Mouse (Mus musculus): ENCODE results near the gene Fbxw7. TPM values are rescaled to one million over a fixed set of nuclear protein-coding genes. Genes with fewer than 3 reads are reported as not detected.

Fbxw7 gene
- total and polyA plus RNA-seq, 3 experiments, result 28.5 to 31.3 (median 29.8) TPM

DNA sequence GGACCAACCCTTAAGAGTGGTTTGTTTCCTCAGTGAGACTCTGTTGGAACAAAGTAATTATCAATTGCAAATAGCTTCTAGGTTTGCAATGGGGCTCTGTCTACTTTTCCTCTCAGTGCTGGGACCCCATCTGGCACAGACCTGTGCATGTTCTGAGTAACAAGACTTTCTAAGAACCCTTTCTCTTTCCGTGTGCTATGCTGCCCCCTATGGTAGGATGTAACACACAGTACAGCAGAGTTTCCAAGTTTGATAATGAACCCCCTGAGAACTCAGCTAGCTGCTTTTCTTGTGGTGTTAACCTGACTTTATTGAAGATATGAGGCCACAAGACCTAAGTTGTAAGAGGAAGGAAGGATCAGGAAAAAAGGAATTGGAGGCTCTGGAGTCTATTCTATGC, 91.5 kb downstream of the Fbxw7 start:
- H3K4me1 ChIP-seq (ENCODE audit: control insufficient read depth in 1 of 2, insufficient read depth in 2 of 2), result no peaks in the 10 kb centered on the region
- no peak overlapping the region for H3K4me3 ChIP-seq (replicated peaks in 1 of 3; ENCODE audit: low read depth in 2 of 3, low read length in 2 of 3, poor library complexity in 1 of 3)
- peaks cover 17 to 56% of the 10 kb centered on the region in 2 experiments for H3K36me3 ChIP-seq (replicated peaks in 1 of 2; ENCODE audit: control insufficient read depth in 1 of 2, insufficient read depth in 1 of 2, low read length in 1 of 2)
- dilution Hi-C loops (cut with MboI; ENCODE audit: extremely low pct_ligation_motif_present, extremely low pct_unique_long_range_greater_than_20kb, low sequenced_read_pairs) (no loop called here), in situ Hi-C loops (cut with MboI; ENCODE audit: low pct_ligation_motif_present, low pct_unique_long_range_greater_than_20kb, low sequenced_read_pairs) (no loop called here)
- no peak overlapping the region for H3K27ac ChIP-seq (ENCODE audit: insufficient read depth, low read depth)
- no peaks in the 10 kb centered on the region for H3K9me3 ChIP-seq (replicated peaks; ENCODE audit: low read length)
- DNase-seq (ENCODE audit: extremely low read depth), result peak; percentile 65
- TF ChIP-seq UBTF (IDR thresholded peaks at IDR 0.05; ENCODE audit: low read depth, low read length), result no peak
- peak; percentile 82 for TF ChIP-seq RAD21 (IDR thresholded peaks at IDR 0.05; ENCODE audit: low read depth, low read length)
- peak; percentile 35 to 79 for TF ChIP-seq CTCF (conservative IDR thresholded peaks at IDR 0.05 in 1 of 2, IDR thresholded peaks at IDR 0.05 in 1 of 2; ENCODE audit: low read depth in 2 of 2, low read length in 2 of 2)
- no peak for TF ChIP-seq ETS1 (conservative IDR thresholded peaks at IDR 0.05; ENCODE audit: low read depth, low read length)
- no peak for TF ChIP-seq E2F4 (IDR thresholded peaks at IDR 0.05; ENCODE audit: insufficient replicate concordance, low read depth, low read length)
- TF ChIP-seq SMC3 (IDR thresholded peaks at IDR 0.05; ENCODE audit: low read depth, low read length), result peak; percentile 61
- TF ChIP-seq MAX (IDR thresholded peaks at IDR 0.05; ENCODE audit: low read length), result no peak
- no peak for TF ChIP-seq JUN (IDR thresholded peaks at IDR 0.05; ENCODE audit: insufficient read depth, low read depth, low read length)
- no peak for TF ChIP-seq NRF1 (IDR thresholded peaks at IDR 0.05; ENCODE audit: low read depth, low read length)
- no peak for TF ChIP-seq CHD1 (IDR thresholded peaks at IDR 0.05; ENCODE audit: low read depth, low read length)
- TF ChIP-seq MAZ (IDR thresholded peaks at IDR 0.05; ENCODE audit: low read depth, low read length), result no peak
- no peak overlapping the region for H3K4me2 ChIP-seq (ENCODE audit: insufficient read depth, low read depth, poor library complexity, severe bottlenecking)
- peaks cover 12% of the 10 kb centered on the region for H3K79me2 ChIP-seq (replicated peaks; ENCODE audit: control insufficient read depth, extremely low read depth, insufficient read depth, poor library complexity, severe bottlenecking)
- H3K27me3 ChIP-seq (replicated peaks), result no peaks in the 10 kb centered on the region
- no peak overlapping the region for H3K9ac ChIP-seq (ENCODE audit: insufficient read depth, low read depth)

DNA sequence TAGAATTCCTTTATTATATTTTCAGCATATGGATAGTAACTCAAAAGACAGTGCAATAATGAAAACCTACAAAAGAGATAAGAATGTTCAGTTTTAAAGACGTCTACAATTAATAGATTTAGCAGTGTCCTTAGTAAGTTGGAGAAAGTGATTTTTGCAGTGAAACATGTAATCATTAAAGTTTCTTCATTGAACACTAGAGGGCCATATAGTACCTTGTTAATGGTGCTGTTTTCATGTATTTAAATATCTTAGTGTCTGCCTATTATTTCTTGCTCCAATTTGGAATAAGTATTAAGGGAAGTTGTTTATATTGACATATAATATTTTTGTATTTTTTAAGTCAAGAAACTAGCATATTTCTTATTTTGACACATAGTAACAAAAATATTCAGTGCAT, 99.2 kb downstream of the Fbxw7 start:
- no peak overlapping the region for H3K27ac ChIP-seq (ENCODE audit: insufficient read depth, low read depth)
- H3K4me2 ChIP-seq (ENCODE audit: insufficient read depth, low read depth, poor library complexity, severe bottlenecking), result no peak overlapping the region
- in situ Hi-C loops (cut with MboI; ENCODE audit: low pct_ligation_motif_present, low pct_unique_long_range_greater_than_20kb, low sequenced_read_pairs) (no loop called here), dilution Hi-C loops (cut with MboI; ENCODE audit: extremely low pct_ligation_motif_present, extremely low pct_unique_long_range_greater_than_20kb, low sequenced_read_pairs) (no loop called here)
- no peaks in the 10 kb centered on the region for H3K27me3 ChIP-seq (replicated peaks)
- H3K4me1 ChIP-seq (ENCODE audit: control insufficient read depth in 1 of 2, insufficient read depth in 2 of 2), result peaks cover 0 to 9% of the 10 kb centered on the region in 2 experiments; a peak in 2 of 4 replicates
- DNase-seq (ENCODE audit: extremely low read depth), result no peak
- no peak overlapping the region for H3K4me3 ChIP-seq (replicated peaks in 1 of 3; ENCODE audit: low read depth in 2 of 3, low read length in 2 of 3, poor library complexity in 1 of 3)
- no peaks in the 10 kb centered on the region for H3K9me3 ChIP-seq (replicated peaks; ENCODE audit: low read length)
- peaks cover 4% of the 10 kb centered on the region; the same call in 1 of the 2 replicates for H3K79me2 ChIP-seq (replicated peaks; ENCODE audit: control insufficient read depth, extremely low read depth, insufficient read depth, poor library complexity, severe bottlenecking)
- no peak overlapping the region for H3K9ac ChIP-seq (ENCODE audit: insufficient read depth, low read depth)
- peaks cover 6 to 45% of the 10 kb centered on the region in 2 experiments for H3K36me3 ChIP-seq (replicated peaks in 1 of 2; ENCODE audit: control insufficient read depth in 1 of 2, insufficient read depth in 1 of 2, low read length in 1 of 2)
- TF ChIP-seq EP300 (IDR thresholded peaks at IDR 0.05; ENCODE audit: low read length) (no peak), SMC3 (IDR thresholded peaks at IDR 0.05; ENCODE audit: low read depth, low read length) (peak; percentile 20; the same call in 1 of the 2 replicates), MAZ (IDR thresholded peaks at IDR 0.05; ENCODE audit: low read depth, low read length) (no peak), CTCF (conservative IDR thresholded peaks at IDR 0.05 in 1 of 2, IDR thresholded peaks at IDR 0.05 in 1 of 2; ENCODE audit: low read depth in 2 of 2, low read length in 2 of 2) (peak in 1 of 2 experiments; percentile 44; a peak in 2 of 4 replicates), USF2 (conservative IDR thresholded peaks at IDR 0.05; ENCODE audit: low read depth, low read length) (no peak), ETS1 (conservative IDR thresholded peaks at IDR 0.05; ENCODE audit: low read depth, low read length) (no peak), RAD21 (IDR thresholded peaks at IDR 0.05; ENCODE audit: low read depth, low read length) (peak; percentile 62), NELFE (IDR thresholded peaks at IDR 0.05; ENCODE audit: low read depth, low read length) (no peak), TCF12 (IDR thresholded peaks at IDR 0.05; ENCODE audit: low read depth, low read length) (no peak), BHLHE40 (IDR thresholded peaks at IDR 0.05; ENCODE audit: low read depth, low read length) (no peak)

Data from CH12.LX (cell line).